Mouse (Mus musculus): ENCODE measurements around the gene Sertad3. TPM values are rescaled to one million over a fixed set of nuclear protein-coding genes. Genes with fewer than 3 reads are reported as not detected.
A peak's percentile ranks its signal among the peaks of the same experiment; 100 is the strongest.

Gene Sertad3
- polyA plus RNA-seq, 1 experiment from 2014 or later = 25.2 TPM

DNA sequence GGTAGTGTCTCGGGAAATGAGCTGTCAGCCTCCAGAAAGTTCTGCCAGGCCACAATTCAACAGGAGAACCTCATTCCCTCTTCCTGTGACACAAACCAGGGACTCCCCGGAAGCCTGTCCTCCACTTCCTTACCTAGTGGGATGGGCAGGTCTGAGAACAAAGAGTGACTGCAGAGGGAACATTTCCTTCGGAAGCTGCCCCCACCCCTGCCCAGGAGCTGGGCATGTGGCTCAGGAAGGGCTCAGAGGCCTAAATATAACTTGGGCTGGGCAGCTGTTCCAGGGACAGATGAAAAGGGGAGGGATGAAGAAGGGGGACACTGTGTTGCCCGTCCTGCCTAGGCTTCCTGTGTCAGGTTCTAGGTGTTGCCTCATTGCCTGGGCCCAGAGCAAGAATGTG, 28.1 kb downstream of the Sertad3 start:
- TF ChIP-seq CTCF (IDR thresholded peaks at IDR 0.05; ENCODE audit: low read depth) (no peak), EP300 (optimal IDR thresholded peaks at IDR 0.05) (no peak)
- Histone ChIP-seq H3K4me1 (replicated peaks; ENCODE audit: control insufficient read depth, insufficient read depth) (no peaks in the 10 kb centered on the region), H3K36me3 (ENCODE audit: control insufficient read depth, insufficient read depth, low read length) (no peaks in the 10 kb centered on the region), H3K4me3 (ENCODE audit: low read depth, low read length) (no peak overlapping the region), H3K9ac (ENCODE audit: low read length) (no peak overlapping the region), H3K9me3 (ENCODE audit: control insufficient read depth, low read length) (no peaks in the 10 kb centered on the region), H3K27me3 (ENCODE audit: control insufficient read depth, insufficient read depth, low read length) (no peaks in the 10 kb centered on the region), H3K27ac (replicated peaks) (peak overlapping the region; percentile 30; the same call in 1 of the 2 replicates), H3K4me2 (replicated peaks; ENCODE audit: low read depth) (no peak overlapping the region)
- no peak for DNase-seq (ENCODE audit: low spot score)
- WGBS = 51% methylated on average over 4 of the region's 4 CpGs
- ATAC-seq (ENCODE audit: low FRiP score, low TSS enrichment) = no peak; the same call in 1 of the 2 replicates

DNA sequence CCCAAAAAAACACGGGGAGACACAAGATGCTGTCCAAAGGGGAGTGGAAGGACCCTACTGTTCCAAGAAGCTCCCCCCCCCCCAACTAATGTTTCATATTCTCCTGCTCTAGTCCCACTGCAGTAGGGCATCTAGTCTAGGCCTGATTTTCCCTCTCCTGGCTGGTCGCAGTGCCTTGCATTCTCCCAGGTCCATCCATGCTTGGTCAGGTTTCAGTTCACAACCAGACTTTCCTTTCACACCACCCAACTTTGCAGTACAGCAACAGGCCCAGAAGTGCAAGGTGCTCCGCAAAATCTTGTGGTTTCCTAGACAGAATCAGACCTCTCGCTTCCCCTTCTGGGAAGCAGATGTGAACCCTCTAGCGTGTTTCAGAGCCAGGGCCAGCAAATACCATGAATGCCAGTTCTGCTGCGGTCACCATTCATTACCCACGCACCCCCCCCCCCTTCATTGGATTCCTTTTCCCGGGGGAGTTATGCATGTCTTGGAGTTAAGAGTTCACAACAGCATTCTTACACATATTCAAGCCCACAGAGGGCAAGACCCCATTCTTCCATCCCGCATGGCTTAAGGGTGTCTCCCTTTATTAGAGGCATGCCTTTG, 33.3 kb downstream of the Sertad3 start:
- TF ChIP-seq EP300 (optimal IDR thresholded peaks at IDR 0.05) (no peak), CTCF (IDR thresholded peaks at IDR 0.05; ENCODE audit: low read depth) (no peak)
- Histone ChIP-seq H3K4me2 (replicated peaks; ENCODE audit: low read depth) (peak overlapping the region; percentile 59), H3K27ac (replicated peaks) (peak overlapping the region; percentile 97), H3K9me3 (ENCODE audit: control insufficient read depth, low read length) (no peaks in the 10 kb centered on the region), H3K4me3 (ENCODE audit: low read depth, low read length) (peak overlapping the region; percentile 49), H3K27me3 (ENCODE audit: control insufficient read depth, insufficient read depth, low read length) (no peaks in the 10 kb centered on the region), H3K4me1 (replicated peaks; ENCODE audit: control insufficient read depth, insufficient read depth) (peaks cover 5% of the 10 kb centered on the region), H3K36me3 (ENCODE audit: control insufficient read depth, insufficient read depth, low read length) (no peaks in the 10 kb centered on the region), H3K9ac (ENCODE audit: low read length) (peak overlapping the region; percentile 13; the same call in 1 of the 2 replicates)
- ATAC-seq (ENCODE audit: low FRiP score, low TSS enrichment) (no peak), DNase-seq (ENCODE audit: low spot score) (no peak)
- WGBS = 25% methylated on average over 9 of the region's 9 CpGs

DNA sequence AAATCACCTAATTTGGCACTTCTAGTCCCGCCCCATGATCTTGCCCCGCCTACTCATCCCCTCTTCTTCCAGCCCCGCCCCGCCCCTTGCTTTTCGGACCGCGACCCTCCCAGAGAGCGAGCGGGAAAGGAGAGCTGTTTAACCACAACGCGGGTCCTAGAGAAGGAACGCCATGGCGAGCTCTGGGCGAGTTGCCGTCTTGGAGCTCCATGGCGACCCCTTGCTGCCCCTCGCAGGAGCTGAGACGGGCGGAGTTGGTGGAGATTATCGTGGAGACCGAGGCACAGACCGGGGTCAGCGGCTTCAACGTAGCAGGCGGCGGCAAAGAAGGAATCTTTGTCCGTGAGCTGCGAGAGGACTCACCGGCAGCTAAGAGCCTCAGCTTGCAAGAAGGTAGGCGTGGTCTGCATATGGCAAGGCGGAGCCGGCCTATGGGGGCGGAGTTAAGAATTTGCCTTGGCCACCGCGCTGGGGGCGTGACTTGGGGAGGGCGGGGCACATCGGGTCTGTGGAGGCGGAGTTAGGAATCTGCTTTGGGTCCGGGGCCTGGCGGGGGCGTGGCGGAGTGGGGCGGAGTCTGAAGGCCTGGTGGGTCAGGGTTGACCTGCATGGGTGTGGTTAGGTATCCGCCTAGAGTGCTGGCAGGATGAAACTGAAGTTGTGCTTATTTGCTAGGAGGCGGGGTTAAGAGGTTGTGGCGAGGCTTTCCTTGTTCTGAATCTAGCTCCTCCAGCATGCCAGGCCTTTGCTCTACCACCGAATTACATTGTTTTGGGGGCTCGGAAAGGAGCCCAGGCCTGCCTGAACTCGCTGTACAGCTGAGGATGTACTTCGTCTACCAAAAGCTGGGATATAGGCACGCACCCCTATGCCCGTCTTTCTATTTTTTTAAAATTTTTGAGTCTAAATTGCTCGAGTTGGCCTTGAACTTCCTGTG, 34.4 kb downstream of the Sertad3 start:
- Histone ChIP-seq H3K36me3 (ENCODE audit: control insufficient read depth, insufficient read depth, low read length) (no peaks in the 10 kb centered on the region), H3K4me2 (replicated peaks; ENCODE audit: low read depth) (peak overlapping the region; percentile 59), H3K4me3 (ENCODE audit: low read depth, low read length) (peak overlapping the region; percentile 49), H3K4me1 (replicated peaks; ENCODE audit: control insufficient read depth, insufficient read depth) (peaks cover 5% of the 10 kb centered on the region), H3K9me3 (ENCODE audit: control insufficient read depth, low read length) (no peaks in the 10 kb centered on the region), H3K27me3 (ENCODE audit: control insufficient read depth, insufficient read depth, low read length) (no peaks in the 10 kb centered on the region), H3K27ac (replicated peaks) (peak overlapping the region; percentile 97), H3K9ac (ENCODE audit: low read length) (peak overlapping the region; percentile 73)
- ATAC-seq (ENCODE audit: low FRiP score, low TSS enrichment) = peak; percentile 95
- under 1% methylated on average over 52 of the region's 54 CpGs for WGBS
- TF ChIP-seq CTCF (IDR thresholded peaks at IDR 0.05; ENCODE audit: low read depth) (peak; percentile 47), EP300 (optimal IDR thresholded peaks at IDR 0.05) (no peak)
- peak; percentile 100 for DNase-seq (ENCODE audit: low spot score)

DNA sequence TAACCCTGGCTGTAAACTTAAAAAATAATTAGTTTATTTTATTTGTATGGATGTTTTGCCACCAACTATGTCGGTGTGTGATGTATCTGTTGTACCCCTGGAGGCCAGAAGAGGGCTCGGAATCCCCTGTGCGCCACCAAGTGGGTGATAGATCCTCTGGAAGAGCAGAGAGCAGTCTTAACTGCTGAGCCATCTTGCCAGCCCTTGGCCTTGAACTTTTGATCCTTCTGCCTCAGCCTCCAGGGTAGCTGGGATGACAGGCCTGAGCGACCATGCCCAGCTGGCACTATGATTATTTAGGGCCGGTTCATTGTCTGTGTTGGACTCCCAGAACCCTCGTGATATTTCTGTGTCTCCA, 35.1 kb downstream of the Sertad3 start:
- no peaks in the 10 kb centered on the region for H3K36me3 ChIP-seq (ENCODE audit: control insufficient read depth, insufficient read depth, low read length)
- H3K4me3 ChIP-seq (ENCODE audit: low read depth, low read length) = peak overlapping the region; percentile 49
- peaks cover 5% of the 10 kb centered on the region for H3K4me1 ChIP-seq (replicated peaks; ENCODE audit: control insufficient read depth, insufficient read depth)
- WGBS = 18% methylated on average over 6 of the region's 6 CpGs
- TF ChIP-seq EP300 (optimal IDR thresholded peaks at IDR 0.05) (no peak), CTCF (IDR thresholded peaks at IDR 0.05; ENCODE audit: low read depth) (peak; percentile 86)
- DNase-seq (ENCODE audit: low spot score) = peak; percentile 60
- peak; percentile 74 for ATAC-seq (ENCODE audit: low FRiP score, low TSS enrichment)
- no peaks in the 10 kb centered on the region for H3K9me3 ChIP-seq (ENCODE audit: control insufficient read depth, low read length)
- H3K27me3 ChIP-seq (ENCODE audit: control insufficient read depth, insufficient read depth, low read length) = no peaks in the 10 kb centered on the region
- peak overlapping the region; percentile 91 for H3K27ac ChIP-seq (replicated peaks)
- peak overlapping the region; percentile 59 for H3K4me2 ChIP-seq (replicated peaks; ENCODE audit: low read depth)
- H3K9ac ChIP-seq (ENCODE audit: low read length) = no peak overlapping the region

DNA sequence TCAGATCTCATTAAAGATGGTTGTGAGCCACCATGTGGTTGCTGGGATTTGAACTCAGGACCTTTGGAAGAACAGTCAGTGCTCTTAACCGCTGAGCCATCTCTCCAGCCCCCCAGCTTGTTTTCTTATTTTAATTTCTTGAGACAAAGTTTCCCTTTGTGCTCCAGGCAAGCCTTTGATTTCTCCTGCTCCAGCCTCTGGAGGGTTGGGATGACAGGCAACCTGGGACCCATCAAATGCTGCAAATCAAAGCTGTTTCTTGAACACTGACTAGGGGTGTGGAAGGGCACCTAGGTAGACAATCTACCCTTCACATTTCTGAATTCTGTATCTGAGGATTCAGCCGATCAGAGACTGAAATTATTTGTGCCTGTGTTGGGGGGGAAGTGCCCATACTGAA, 37.2 kb downstream of the Sertad3 start:
- DNase-seq (ENCODE audit: low spot score) (no peak), ATAC-seq (ENCODE audit: low FRiP score, low TSS enrichment) (no peak)
- Histone ChIP-seq H3K4me3 (ENCODE audit: low read depth, low read length) (no peak overlapping the region), H3K36me3 (ENCODE audit: control insufficient read depth, insufficient read depth, low read length) (no peaks in the 10 kb centered on the region), H3K9ac (ENCODE audit: low read length) (no peak overlapping the region), H3K27me3 (ENCODE audit: control insufficient read depth, insufficient read depth, low read length) (no peaks in the 10 kb centered on the region), H3K4me1 (replicated peaks; ENCODE audit: control insufficient read depth, insufficient read depth) (peaks cover 5% of the 10 kb centered on the region), H3K9me3 (ENCODE audit: control insufficient read depth, low read length) (no peaks in the 10 kb centered on the region), H3K27ac (replicated peaks) (no peak overlapping the region), H3K4me2 (replicated peaks; ENCODE audit: low read depth) (no peak overlapping the region)
- 82% methylated on average over 2 of the region's 2 CpGs for WGBS
- no peak for TF ChIP-seq CTCF (IDR thresholded peaks at IDR 0.05; ENCODE audit: low read depth)
- no peak for TF ChIP-seq EP300 (optimal IDR thresholded peaks at IDR 0.05)

DNA sequence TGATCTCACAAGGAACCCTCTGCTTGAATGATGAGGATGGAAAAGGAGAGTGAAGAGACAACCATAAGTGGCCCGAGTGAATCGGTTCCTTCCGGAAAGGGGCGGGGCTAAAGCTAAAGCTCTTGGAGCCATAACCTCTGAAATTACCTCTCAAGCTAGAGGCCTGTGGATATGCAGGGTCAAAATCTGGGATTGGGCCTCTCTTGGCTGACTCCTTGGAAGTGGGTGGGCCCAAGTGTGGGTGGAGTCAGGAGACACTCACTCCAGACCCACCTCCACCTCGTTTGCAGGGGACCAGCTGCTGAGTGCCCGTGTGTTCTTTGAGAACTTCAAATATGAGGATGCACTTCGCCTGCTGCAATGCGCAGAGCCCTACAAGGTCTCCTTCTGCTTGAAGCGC, 41.4 kb downstream of the Sertad3 start:
- Histone ChIP-seq H3K9ac (ENCODE audit: low read length) (no peak overlapping the region), H3K27ac (replicated peaks) (no peak overlapping the region), H3K36me3 (ENCODE audit: control insufficient read depth, insufficient read depth, low read length) (0 out of 2 replicates have a peak, but pooled peaks cover 3% of the 10 kb centered on the region), H3K4me2 (replicated peaks; ENCODE audit: low read depth) (no peak overlapping the region), H3K27me3 (ENCODE audit: control insufficient read depth, insufficient read depth, low read length) (no peaks in the 10 kb centered on the region), H3K4me1 (replicated peaks; ENCODE audit: control insufficient read depth, insufficient read depth) (no peaks in the 10 kb centered on the region), H3K9me3 (ENCODE audit: control insufficient read depth, low read length) (no peaks in the 10 kb centered on the region), H3K4me3 (ENCODE audit: low read depth, low read length) (no peak overlapping the region)
- ATAC-seq (ENCODE audit: low FRiP score, low TSS enrichment) = peak; percentile 33
- no peak for DNase-seq (ENCODE audit: low spot score)
- no peak for TF ChIP-seq EP300 (optimal IDR thresholded peaks at IDR 0.05)
- TF ChIP-seq CTCF (IDR thresholded peaks at IDR 0.05; ENCODE audit: low read depth) = no peak
- 74% methylated on average over 9 of the region's 9 CpGs for WGBS
